Mouse (Mus musculus): Measurements from ENCODE around the gene BC025920. TPM values are rescaled to one million over a fixed set of nuclear protein-coding genes. Genes with fewer than 3 reads are reported as not detected.

Gene BC025920
- polyA plus RNA-seq, 2 experiments: 0.11 to 2.4 TPM

GRCm38 (mm10) chr10:81605666-81605973 lies 450 bp upstream of the BC025920 start:
- H3K27me3 ChIP-seq (ENCODE audit: control insufficient read depth, insufficient read depth, low read length): no peaks in the 10 kb centered on the region
- peak overlapping the region; percentile 59 to 77 for H3K4me3 ChIP-seq (ENCODE audit: insufficient read depth in 1 of 2, low read depth in 2 of 2, low read length in 2 of 2)
- H3K4me2 ChIP-seq (ENCODE audit: low read depth): peak overlapping the region; percentile 66
- WGBS (ENCODE audit: insufficient replicate concordance): 1% methylated on average over 14 of the region's 14 CpGs
- no peaks in the 10 kb centered on the region for H3K9me3 ChIP-seq (ENCODE audit: control insufficient read depth, low read length)
- TF ChIP-seq EP300 (IDR thresholded peaks at IDR 0.05; ENCODE audit: low read depth) (no peak), CTCF (IDR thresholded peaks at IDR 0.05; ENCODE audit: low read depth) (no peak)
- no peaks in the 10 kb centered on the region for H3K36me3 ChIP-seq (replicated peaks; ENCODE audit: control insufficient read depth, insufficient read depth, low read depth)
- H3K27ac ChIP-seq: peak overlapping the region; percentile 94
- H3K9ac ChIP-seq (replicated peaks): peak overlapping the region; percentile 70
- ATAC-seq (ENCODE audit: insufficient read depth) (peak; percentile 11; the same call in 1 of the 2 replicates), DNase-seq (ENCODE audit: low read depth in 3 of 3, low spot score in 3 of 3) (no peak)
- H3K4me1 ChIP-seq (replicated peaks; ENCODE audit: control insufficient read depth in 2 of 2, insufficient read depth in 2 of 2, low read length in 1 of 2): peaks cover 18 to 39% of the 10 kb centered on the region in 2 experiments

- peaks cover 10 to 20% of the 10 kb centered on the region in 2 experiments for H3K4me1 ChIP-seq (replicated peaks; ENCODE audit: control insufficient read depth in 2 of 2, insufficient read depth in 2 of 2, low read length in 1 of 2)
- H3K9ac ChIP-seq (replicated peaks): no peak overlapping the region
- 81% methylated on average over 1 of the region's 1 CpGs for WGBS (ENCODE audit: insufficient replicate concordance)
- no peaks in the 10 kb centered on the region for H3K36me3 ChIP-seq (replicated peaks; ENCODE audit: control insufficient read depth, insufficient read depth, low read depth)
- ATAC-seq (ENCODE audit: insufficient read depth) (no peak), DNase-seq (ENCODE audit: low read depth in 3 of 3, low spot score in 3 of 3) (no peak)
- no peaks in the 10 kb centered on the region for H3K9me3 ChIP-seq (ENCODE audit: control insufficient read depth, low read length)
- no peak overlapping the region for H3K4me2 ChIP-seq (ENCODE audit: low read depth)
- H3K4me3 ChIP-seq (ENCODE audit: insufficient read depth in 1 of 2, low read depth in 2 of 2, low read length in 2 of 2): no peak overlapping the region
- no peaks in the 10 kb centered on the region for H3K27me3 ChIP-seq (ENCODE audit: control insufficient read depth, insufficient read depth, low read length)
- TF ChIP-seq CTCF (IDR thresholded peaks at IDR 0.05; ENCODE audit: low read depth) (peak; percentile 38), EP300 (IDR thresholded peaks at IDR 0.05; ENCODE audit: low read depth) (no peak)
- no peak overlapping the region for H3K27ac ChIP-seq
Observed at GRCm38 (mm10) chr10:81608308-81608707, 2.2 kb downstream of the BC025920 start.

GRCm38 (mm10) chr10:81612779-81613178 lies 6.7 kb downstream of the BC025920 start:
- no peaks in the 10 kb centered on the region for H3K27me3 ChIP-seq (ENCODE audit: control insufficient read depth, insufficient read depth, low read length)
- no peaks in the 10 kb centered on the region for H3K4me1 ChIP-seq (replicated peaks; ENCODE audit: control insufficient read depth in 2 of 2, insufficient read depth in 2 of 2, low read length in 1 of 2)
- no peaks in the 10 kb centered on the region for H3K36me3 ChIP-seq (replicated peaks; ENCODE audit: control insufficient read depth, insufficient read depth, low read depth)
- TF ChIP-seq CTCF (IDR thresholded peaks at IDR 0.05; ENCODE audit: low read depth) (no peak), EP300 (IDR thresholded peaks at IDR 0.05; ENCODE audit: low read depth) (no peak)
- ATAC-seq (ENCODE audit: insufficient read depth) (no peak), DNase-seq (ENCODE audit: low read depth in 3 of 3, low spot score in 3 of 3) (no peak)
- H3K9me3 ChIP-seq (ENCODE audit: control insufficient read depth, low read length): no peaks in the 10 kb centered on the region
- WGBS (ENCODE audit: insufficient replicate concordance): 61% methylated on average over 3 of the region's 3 CpGs
- no peak overlapping the region for H3K4me3 ChIP-seq (ENCODE audit: insufficient read depth in 1 of 2, low read depth in 2 of 2, low read length in 2 of 2)
- no peak overlapping the region for H3K27ac ChIP-seq
- H3K4me2 ChIP-seq (ENCODE audit: low read depth): no peak overlapping the region
- H3K9ac ChIP-seq (replicated peaks): no peak overlapping the region

- H3K9ac ChIP-seq (replicated peaks): no peak overlapping the region
- 73% methylated on average over 6 of the region's 6 CpGs for WGBS (ENCODE audit: insufficient replicate concordance)
- H3K36me3 ChIP-seq (replicated peaks; ENCODE audit: control insufficient read depth, insufficient read depth, low read depth): no peaks in the 10 kb centered on the region
- no peaks in the 10 kb centered on the region for H3K27me3 ChIP-seq (ENCODE audit: control insufficient read depth, insufficient read depth, low read length)
- ATAC-seq (ENCODE audit: insufficient read depth) (no peak), DNase-seq (ENCODE audit: low read depth in 3 of 3, low spot score in 3 of 3) (no peak)
- TF ChIP-seq CTCF (IDR thresholded peaks at IDR 0.05; ENCODE audit: low read depth): no peak
- no peak for TF ChIP-seq EP300 (IDR thresholded peaks at IDR 0.05; ENCODE audit: low read depth)
- H3K27ac ChIP-seq: no peak overlapping the region
- no peak overlapping the region for H3K4me2 ChIP-seq (ENCODE audit: low read depth)
- no peak overlapping the region for H3K4me3 ChIP-seq (ENCODE audit: insufficient read depth in 1 of 2, low read depth in 2 of 2, low read length in 2 of 2)
- H3K9me3 ChIP-seq (ENCODE audit: control insufficient read depth, low read length): no peaks in the 10 kb centered on the region
- H3K4me1 ChIP-seq (replicated peaks; ENCODE audit: control insufficient read depth in 2 of 2, insufficient read depth in 2 of 2, low read length in 1 of 2): no peaks in the 10 kb centered on the region
Observed at GRCm38 (mm10) chr10:81615486-81615885, 9.4 kb downstream of the BC025920 start.

GRCm38 (mm10) chr10:81619976-81620375 lies 13.9 kb downstream of the BC025920 start:
- no peak overlapping the region for H3K4me2 ChIP-seq (ENCODE audit: low read depth)
- H3K27me3 ChIP-seq (ENCODE audit: control insufficient read depth, insufficient read depth, low read length): no peaks in the 10 kb centered on the region
- H3K4me3 ChIP-seq (ENCODE audit: insufficient read depth in 1 of 2, low read depth in 2 of 2, low read length in 2 of 2): no peak overlapping the region
- H3K9me3 ChIP-seq (ENCODE audit: control insufficient read depth, low read length): no peaks in the 10 kb centered on the region
- WGBS (ENCODE audit: insufficient replicate concordance): 63% methylated on average over 5 of the region's 5 CpGs
- ATAC-seq (ENCODE audit: insufficient read depth) (no peak), DNase-seq (ENCODE audit: low read depth in 3 of 3, low spot score in 3 of 3) (no peak)
- TF ChIP-seq EP300 (IDR thresholded peaks at IDR 0.05; ENCODE audit: low read depth) (no peak), CTCF (IDR thresholded peaks at IDR 0.05; ENCODE audit: low read depth) (no peak)
- H3K9ac ChIP-seq (replicated peaks): no peak overlapping the region
- no peak overlapping the region for H3K27ac ChIP-seq
- no peaks in the 10 kb centered on the region for H3K36me3 ChIP-seq (replicated peaks; ENCODE audit: control insufficient read depth, insufficient read depth, low read depth)
- 0 out of 4 replicates have a peak, but pooled peaks cover 0 to 6% of the 10 kb centered on the region in 2 experiments for H3K4me1 ChIP-seq (replicated peaks; ENCODE audit: control insufficient read depth in 2 of 2, insufficient read depth in 2 of 2, low read length in 1 of 2)

Data from liver, embryonic 14.5 days (tissue).